Mouse (Mus musculus) stomach, embryonic 14.5 days (tissue): ENCODE measurements around the gene Gprc5b. TPM values are rescaled to one million over a fixed set of nuclear protein-coding genes. Genes with fewer than 3 reads are reported as not detected.

ENCODE experiments used
- ATAC-seq: fragments of 200-750 bp; cut with Nextera tagmentation; 2 replicates; pipeline ENCODE4 v1.8.0; 2017; ENCODE audit warnings: low read depth, moderate TSS enrichment; ENCODE audit not compliant: insufficient number of reproducible peaks, insufficient read depth, low FRiP score
- H3K27ac ChIP-seq: fragments of 300-500 bp; sonication (generic); 2 replicates; pipeline ENCODE4 v1.5.1; 2014; ENCODE audit warnings: mild to moderate bottlenecking, low read length, moderate library complexity, mixed read lengths
- H3K27me3 ChIP-seq: fragments of 300-500 bp; sonication (generic); 2 replicates; pipeline ENCODE4 v1.6.1; 2014; ENCODE audit warnings: low read length, control low read depth, mixed read lengths; ENCODE audit not compliant: control insufficient read depth, insufficient read depth
- H3K36me3 ChIP-seq: fragments of 300-500 bp; sonication (generic); 2 replicates; pipeline ENCODE4 v1.6.1; 2014; ENCODE audit warnings: mild to moderate bottlenecking, control low read depth, low read length, moderate library complexity, mixed read lengths; ENCODE audit not compliant: control insufficient read depth, insufficient read depth
- H3K4me1 ChIP-seq: fragments of 300-500 bp; sonication (generic); 2 replicates; pipeline ENCODE4 v1.6.1; 2014; ENCODE audit warnings: low read length, control low read depth, mixed read lengths; ENCODE audit not compliant: control insufficient read depth, insufficient read depth
- H3K4me2 ChIP-seq: fragments of 300-500 bp; sonication (generic); replicated peaks from 2 replicates; pipeline ENCODE4 v1.6.1; 2014; ENCODE audit warnings: low read depth, low read length, control low read depth
- H3K4me3 ChIP-seq: fragments of 300-500 bp; sonication (generic); 2 replicates; pipeline ENCODE4 v1.5.1; 2014; ENCODE audit warnings: low read depth, low read length, control low read depth
- H3K9ac ChIP-seq: fragments of 300-500 bp; sonication (generic); replicated peaks from 2 replicates; pipeline ENCODE4 v1.6.1; 2014; ENCODE audit warnings: low read depth, mild to moderate bottlenecking, control low read depth, low read length, moderate library complexity, mixed read lengths
- H3K9me3 ChIP-seq: fragments of 300-500 bp; sonication (generic); 2 replicates; pipeline ENCODE4 v1.6.1; 2016; ENCODE audit warnings: low read depth, low read length, control low read depth; ENCODE audit not compliant: control insufficient read depth
- WGBS: fragments of 180-500 bp; shearing (Covaris S2); extraction: QIAGEN DNeasy Blood & Tissue Kit; methylation state at CpG from one replicate; pipeline ENCODE4 v1.1.7; 2014; 5-methylcytosine and 5-hydroxymethylcytosine counted together
- polyA plus RNA-seq: library from polyadenylated mRNA; unstranded; fragments of >200 nt; fragmentation: Nextera tagmentation; extraction: Ambion mirVana; gene quantifications from 2 replicates; pipeline ENCODE4 v1.2.1, GENCODE M21; 2014

Gene Gprc5b
- polyA plus RNA-seq, 1 experiment from 2014 or later, result 7.0 TPM

DNA sequence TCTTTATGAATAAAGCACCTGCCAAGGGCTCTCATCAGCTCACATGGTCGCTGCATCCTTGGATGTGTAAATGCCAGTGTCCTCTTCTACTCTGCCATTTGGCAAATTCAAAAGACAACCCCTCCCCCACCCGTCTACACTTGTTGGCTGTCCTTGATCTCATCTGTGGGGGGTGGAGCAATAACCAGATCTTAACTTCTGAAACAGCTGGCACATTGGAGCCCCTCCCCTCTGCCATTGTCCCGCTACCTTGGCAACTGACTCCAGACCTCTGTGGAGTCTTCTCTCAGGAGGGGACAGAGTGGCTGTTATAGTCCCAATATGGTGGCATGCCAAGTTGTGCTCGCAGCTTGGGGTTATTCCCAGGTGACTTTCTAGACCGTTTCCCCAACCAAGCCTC is 22.7 kb downstream of the Gprc5b start:
- no peak overlapping the region for H3K4me3 ChIP-seq
- no peak overlapping the region for H3K27ac ChIP-seq
- WGBS, result 83% methylated on average over 5 of the region's 5 CpGs
- peaks cover 3% of the 10 kb centered on the region; the same call in 1 of the 2 replicates for H3K36me3 ChIP-seq
- H3K27me3 ChIP-seq, result no peaks in the 10 kb centered on the region
- no peaks in the 10 kb centered on the region for H3K4me1 ChIP-seq
- no peaks in the 10 kb centered on the region for H3K9me3 ChIP-seq
- no peak overlapping the region for H3K9ac ChIP-seq
- no peak for ATAC-seq
- no peak overlapping the region for H3K4me2 ChIP-seq

DNA sequence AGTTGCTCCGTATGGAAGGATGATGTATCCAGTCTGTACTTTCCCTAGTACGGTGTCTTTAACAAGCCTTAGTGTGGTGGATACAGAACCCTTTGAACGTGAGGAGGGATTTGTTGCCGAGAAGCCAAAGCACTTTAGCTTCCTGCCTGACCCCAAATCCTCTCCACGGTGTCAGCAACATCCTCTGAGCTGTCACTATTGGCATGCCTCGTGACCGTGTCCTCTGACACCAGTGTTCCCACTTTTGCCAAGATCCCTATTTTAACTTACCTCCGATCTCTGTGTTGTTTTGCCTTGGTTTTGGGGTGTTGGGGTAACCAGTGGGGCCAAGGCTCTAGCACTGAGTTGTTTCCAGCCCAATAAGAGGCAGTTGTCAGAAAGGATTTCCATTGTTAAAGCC is 23.5 kb downstream of the Gprc5b start:
- Histone ChIP-seq H3K27ac (no peak overlapping the region), H3K4me1 (no peaks in the 10 kb centered on the region), H3K4me2 (no peak overlapping the region), H3K4me3 (no peak overlapping the region), H3K36me3 (peaks cover 3% of the 10 kb centered on the region; the same call in 1 of the 2 replicates), H3K9me3 (no peaks in the 10 kb centered on the region), H3K27me3 (no peaks in the 10 kb centered on the region), H3K9ac (no peak overlapping the region)
- 78% methylated on average over 8 of the region's 8 CpGs for WGBS
- no peak for ATAC-seq

DNA sequence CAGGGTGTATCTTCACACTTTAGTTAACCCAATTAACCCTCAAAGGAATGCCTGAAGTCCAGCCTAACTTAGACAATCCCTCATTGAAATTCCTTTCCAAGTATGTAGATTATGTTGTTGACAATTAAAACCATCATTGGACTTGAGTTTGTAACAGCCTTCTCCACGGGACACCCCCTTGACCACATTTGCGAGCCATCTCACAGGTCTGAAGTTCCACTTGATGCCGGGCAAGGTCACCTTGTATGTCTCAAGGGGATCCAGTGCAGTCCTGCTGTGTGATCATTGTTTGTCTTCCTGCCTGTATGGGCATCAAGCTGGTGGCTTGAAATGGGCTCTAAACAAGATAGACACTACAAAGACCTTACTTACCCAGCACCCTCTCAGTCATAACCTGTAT is 26.1 kb downstream of the Gprc5b start:
- Histone ChIP-seq H3K27me3 (no peaks in the 10 kb centered on the region), H3K4me2 (no peak overlapping the region), H3K9ac (no peak overlapping the region), H3K4me3 (no peak overlapping the region), H3K9me3 (no peaks in the 10 kb centered on the region), H3K36me3 (no peaks in the 10 kb centered on the region; the same call in 1 of the 2 replicates), H3K4me1 (no peaks in the 10 kb centered on the region), H3K27ac (no peak overlapping the region)
- 88% methylated on average over 3 of the region's 3 CpGs for WGBS
- no peak for ATAC-seq

GRCm38 (mm10) chr7:118965198-118965597 is 29.8 kb downstream of the Gprc5b start:
- 20% methylated on average over 7 of the region's 7 CpGs for WGBS
- Histone ChIP-seq H3K9ac (no peak overlapping the region), H3K27ac (no peak overlapping the region), H3K4me3 (no peak overlapping the region), H3K4me2 (no peak overlapping the region), H3K36me3 (no peaks in the 10 kb centered on the region), H3K4me1 (no peaks in the 10 kb centered on the region), H3K27me3 (no peaks in the 10 kb centered on the region), H3K9me3 (no peaks in the 10 kb centered on the region)
- no peak for ATAC-seq

DNA sequence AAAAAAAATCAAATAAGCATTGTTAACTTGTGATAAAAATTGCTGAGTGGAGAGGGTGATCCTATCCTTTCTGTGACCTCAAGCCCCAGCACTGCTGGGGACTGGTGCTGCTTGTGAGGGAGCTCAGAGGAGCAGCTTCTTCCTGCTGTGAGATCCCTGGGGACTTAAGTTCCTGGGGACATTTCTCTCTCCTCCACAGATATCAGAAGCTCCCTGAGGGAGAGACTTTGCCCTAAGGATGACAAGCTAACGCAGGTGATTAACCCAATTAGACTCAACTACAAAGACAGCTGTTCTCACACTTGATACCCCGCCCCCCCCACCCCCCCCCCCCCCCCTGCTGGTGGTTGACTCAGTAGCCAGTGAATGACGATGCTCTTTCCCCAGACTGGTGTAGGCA is 30.2 kb downstream of the Gprc5b start:
- Histone ChIP-seq H3K27me3 (no peaks in the 10 kb centered on the region), H3K9me3 (no peaks in the 10 kb centered on the region), H3K4me3 (no peak overlapping the region), H3K4me2 (no peak overlapping the region), H3K4me1 (no peaks in the 10 kb centered on the region), H3K36me3 (no peaks in the 10 kb centered on the region), H3K9ac (no peak overlapping the region), H3K27ac (no peak overlapping the region)
- no peak for ATAC-seq
- WGBS, result 11% methylated on average over 1 of the region's 3 CpGs

DNA sequence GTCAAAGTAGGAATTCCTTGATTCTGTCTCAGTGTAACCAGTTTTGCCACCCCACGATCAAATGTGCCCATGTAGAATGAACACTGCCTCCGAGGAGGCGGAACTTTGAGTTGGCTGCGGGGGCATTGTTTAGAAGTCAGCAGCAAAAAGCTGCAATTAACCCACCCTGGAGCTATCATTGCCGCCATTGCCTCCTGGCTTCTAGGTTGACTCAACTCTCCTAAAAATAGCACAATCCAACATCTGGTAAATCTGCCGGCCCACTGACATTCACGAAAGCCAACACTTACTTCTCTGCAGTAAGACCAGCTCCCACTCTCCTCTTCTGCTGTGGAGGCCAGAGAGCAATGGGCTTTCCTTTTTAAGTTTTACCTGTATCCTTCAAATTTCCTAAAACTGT is 35.8 kb downstream of the Gprc5b start:
- no peak overlapping the region for H3K27ac ChIP-seq
- WGBS, result 71% methylated on average over 7 of the region's 7 CpGs
- no peak for ATAC-seq
- no peaks in the 10 kb centered on the region for H3K9me3 ChIP-seq
- no peak overlapping the region for H3K4me3 ChIP-seq
- no peaks in the 10 kb centered on the region for H3K27me3 ChIP-seq
- no peaks in the 10 kb centered on the region for H3K36me3 ChIP-seq
- H3K4me1 ChIP-seq, result no peaks in the 10 kb centered on the region
- H3K4me2 ChIP-seq, result no peak overlapping the region
- no peak overlapping the region for H3K9ac ChIP-seq

DNA sequence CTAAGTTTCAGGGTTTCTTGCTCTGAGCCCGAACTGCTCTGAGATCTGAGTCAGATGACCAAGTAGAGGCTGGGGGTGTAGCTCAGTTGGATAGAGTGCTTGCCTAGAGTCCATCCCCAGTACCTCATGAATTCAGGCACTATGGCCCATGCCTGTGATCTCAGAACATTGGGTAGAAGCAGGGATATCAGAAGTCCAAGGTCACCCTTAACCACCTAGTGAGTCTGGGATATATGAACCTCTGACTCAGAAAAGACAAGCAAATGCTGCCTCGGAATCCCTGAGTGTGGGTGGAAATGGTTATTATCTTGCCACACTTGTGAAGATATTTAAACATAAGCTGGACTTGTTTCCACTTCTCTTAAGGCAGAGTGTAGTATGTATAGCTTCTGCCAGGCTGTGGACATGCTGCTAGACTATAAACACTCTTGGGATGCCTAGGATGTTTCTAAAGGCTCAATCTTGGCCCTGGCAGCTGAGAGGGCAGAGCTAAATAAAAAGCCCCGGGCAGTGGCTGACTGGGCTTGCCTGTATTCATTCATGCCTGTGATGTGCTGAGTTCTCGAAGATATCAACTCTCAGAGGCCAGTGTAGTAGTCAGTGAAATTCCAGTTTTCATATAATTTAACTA is 38.3 kb downstream of the Gprc5b start:
- H3K9me3 ChIP-seq, result no peaks in the 10 kb centered on the region
- no peak for ATAC-seq
- H3K4me2 ChIP-seq, result no peak overlapping the region
- H3K4me1 ChIP-seq, result no peaks in the 10 kb centered on the region
- WGBS, result 77% methylated on average over 4 of the region's 4 CpGs
- no peak overlapping the region for H3K9ac ChIP-seq
- H3K27ac ChIP-seq, result no peak overlapping the region
- H3K27me3 ChIP-seq, result no peaks in the 10 kb centered on the region
- no peaks in the 10 kb centered on the region for H3K36me3 ChIP-seq
- no peak overlapping the region for H3K4me3 ChIP-seq

DNA sequence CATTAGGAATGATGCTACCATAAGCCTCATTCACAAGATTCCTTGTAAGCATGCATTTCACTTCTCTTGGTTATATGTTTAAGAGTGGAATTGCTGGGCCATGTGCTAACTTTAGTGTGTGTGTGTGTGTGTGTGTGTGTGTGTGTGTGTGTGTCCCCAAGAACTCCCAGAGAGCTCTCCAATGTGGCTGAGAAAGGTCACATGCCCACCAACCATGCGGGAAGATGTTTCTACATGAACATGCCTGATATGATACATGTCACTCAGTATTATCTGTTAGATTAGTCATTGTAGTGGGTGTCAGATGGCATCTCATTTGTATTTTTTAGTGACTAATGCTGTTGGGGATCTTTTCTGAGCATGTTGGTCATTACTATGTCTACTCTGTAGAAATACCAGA is 40.0 kb downstream of the Gprc5b start:
- Histone ChIP-seq H3K27ac (no peak overlapping the region), H3K4me2 (no peak overlapping the region), H3K36me3 (no peaks in the 10 kb centered on the region), H3K27me3 (no peaks in the 10 kb centered on the region), H3K9ac (no peak overlapping the region), H3K4me3 (no peak overlapping the region), H3K9me3 (no peaks in the 10 kb centered on the region), H3K4me1 (no peaks in the 10 kb centered on the region)
- no peak for ATAC-seq
- WGBS, result 78% methylated on average over 1 of the region's 1 CpGs

DNA sequence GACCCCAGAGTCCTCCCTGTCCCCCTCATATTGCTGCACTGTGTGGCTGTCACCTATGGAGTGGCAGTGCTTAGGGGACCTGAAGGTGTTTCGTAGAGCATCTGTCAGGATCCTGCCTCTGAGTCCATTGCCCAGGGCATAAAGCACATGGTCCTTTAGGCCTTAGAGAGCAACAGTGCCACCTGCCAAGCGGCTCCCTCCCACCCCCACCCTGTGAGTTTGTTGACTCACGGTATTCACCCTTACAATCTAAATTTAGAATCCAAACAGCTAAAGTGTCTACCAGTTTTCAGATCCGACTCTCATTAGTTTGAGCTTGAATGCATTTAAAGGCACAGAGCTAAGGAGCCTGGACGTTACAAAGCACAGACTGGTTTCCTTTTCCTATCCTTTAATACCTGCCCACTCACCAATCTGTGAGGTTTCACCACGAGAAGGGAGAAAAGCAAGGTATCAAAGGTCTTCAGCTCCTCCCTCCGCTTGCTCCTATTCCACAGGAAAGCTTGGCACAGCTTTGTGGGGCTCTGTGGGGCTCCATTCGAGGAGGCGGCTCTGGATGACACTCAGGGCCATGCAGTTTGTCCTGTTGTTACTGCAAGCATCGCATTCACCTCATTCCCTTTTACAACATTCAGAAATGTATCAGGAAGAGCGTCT is 41.3 kb downstream of the Gprc5b start:
- ATAC-seq, result no peak; the same call in 1 of the 2 replicates
- H3K27me3 ChIP-seq, result no peaks in the 10 kb centered on the region
- no peak overlapping the region for H3K4me2 ChIP-seq

More for the DNA sequence above, 41.3 kb downstream of the Gprc5b start:
- H3K36me3 ChIP-seq, result no peaks in the 10 kb centered on the region
- WGBS, result 60% methylated on average over 11 of the region's 11 CpGs
- no peak overlapping the region for H3K4me3 ChIP-seq
- H3K9ac ChIP-seq, result no peak overlapping the region
- H3K4me1 ChIP-seq, result no peaks in the 10 kb centered on the region
- no peaks in the 10 kb centered on the region for H3K9me3 ChIP-seq
- no peak overlapping the region for H3K27ac ChIP-seq
